Mouse (Mus musculus) gastrocnemius, postnatal 14 days (tissue): ENCODE measurements around the gene Myl10. TPM values are rescaled to one million over a fixed set of nuclear protein-coding genes. Genes with fewer than 3 reads are reported as not detected.
"Not testable (repeated sequence)": the region's sequence is repeated elsewhere in the genome, so short reads cannot be mapped to it uniquely, and the experiment has no call there.

Source experiments
- DNase-seq: peaks from one replicate; pipeline ENCODE4 v3.0.0; 2021; ENCODE audit warnings: mixed read lengths
- intact Hi-C: fragments of 180-260 bp; cut with DNase I; formaldehyde crosslinking; loops from one replicate; pipeline ENCODE4 v1.15.1; 2025; ENCODE audit warnings: low total_unique reads
- long read RNA-seq, 2 experiments: library from polyadenylated mRNA; stranded (forward); transcript quantifications; one replicate each; pipeline ENCODE4 v2.0.0; 2021
- total RNA-seq, 2 experiments: library from RNA; stranded (reverse); gene quantifications; 2 replicates each; pipeline ENCODE4 v1.2.3; 2021

Gene Myl10
- total RNA-seq = 1 to 10 TPM; 6.0 to 7.3 TPM
- long read RNA-seq, experiment 1, partial matches to known transcripts = 0 of 1 reads
- long read RNA-seq, experiment 1, other reads (novel, unspliced or antisense) = 1 of 1 reads
- long read RNA-seq, experiment 2, partial matches to known transcripts = 0 of 5 reads
- long read RNA-seq, experiment 2, other reads (novel, unspliced or antisense) = 5 of 5 reads

GRCm38 (mm10) chr5:136692784-136693183 lies at the start of gene Myl10:
Myl10 (plus strand) TSS chr5:136693146.
- no peak for DNase-seq
- intact Hi-C loops = no loop called here

GRCm38 (mm10) chr5:136646731-136647328 lies 46.1 kb upstream of the Myl10 start:
- intact Hi-C loops = no loop called here
- DNase-seq = no peak

GRCm38 (mm10) chr5:136649071-136649470 lies 43.9 kb upstream of the Myl10 start:
- no peak for DNase-seq
- intact Hi-C loops = no loop called here

GRCm38 (mm10) chr5:136649655-136650054 lies 43.3 kb upstream of the Myl10 start:
- intact Hi-C loops = no loop called here
- no peak for DNase-seq

- intact Hi-C loops = no loop called here
- no peak for DNase-seq
These were observed 38.5 kb upstream of the Myl10 start for GRCm38 (mm10) chr5:136654481-136654880.

GRCm38 (mm10) chr5:136656830-136657395 lies 36.0 kb upstream of the Myl10 start:
- intact Hi-C loops = no loop called here
- no peak for DNase-seq

GRCm38 (mm10) chr5:136660721-136661120 lies 32.2 kb upstream of the Myl10 start:
- intact Hi-C loops = loop anchor here (5.0 kb wide), 1 partner anchor 378 kb away; no protein-coding TSS in a partner anchor
- DNase-seq = not testable (repeated sequence)

- intact Hi-C loops = loop anchor here (5.0 kb wide), 1 partner anchor 380 kb away; no protein-coding TSS in a partner anchor
- DNase-seq = no peak
These were observed 30.7 kb upstream of the Myl10 start for GRCm38 (mm10) chr5:136662281-136662680.

GRCm38 (mm10) chr5:136662822-136663221 lies 30.1 kb upstream of the Myl10 start:
- no peak for DNase-seq

GRCm38 (mm10) chr5:136664497-136664896 lies 28.4 kb upstream of the Myl10 start:
- intact Hi-C loops = loop anchor here (5.0 kb wide), 1 partner anchor 382 kb away; no protein-coding TSS in a partner anchor
- DNase-seq = peak; percentile 79

More at GRCm38 (mm10) chr5:136662822-136663221, 30.1 kb upstream of the Myl10 start:
- intact Hi-C loops = loop anchor here (5.0 kb wide), 1 partner anchor 381 kb away; no protein-coding TSS in a partner anchor

GRCm38 (mm10) chr5:136676315-136677030 lies 16.5 kb upstream of the Myl10 start:
- DNase-seq = no peak
- intact Hi-C loops = no loop called here

- no peak for DNase-seq
- intact Hi-C loops = no loop called here
These were observed 14.1 kb upstream of the Myl10 start for GRCm38 (mm10) chr5:136678840-136679348.

- DNase-seq = peak; percentile 24
- intact Hi-C loops = no loop called here
These were observed 6.6 kb upstream of the Myl10 start for GRCm38 (mm10) chr5:136686349-136686748.

- peak; percentile 85 for DNase-seq
- intact Hi-C loops = no loop called here
These were observed 5.4 kb upstream of the Myl10 start for GRCm38 (mm10) chr5:136687561-136687960.

- intact Hi-C loops = no loop called here
- no peak for DNase-seq
These were observed 4.1 kb upstream of the Myl10 start for GRCm38 (mm10) chr5:136688841-136689240.

- no peak for DNase-seq
- intact Hi-C loops = no loop called here
These were observed 1.8 kb upstream of the Myl10 start for GRCm38 (mm10) chr5:136691170-136691569.

- no peak for DNase-seq
- intact Hi-C loops = no loop called here
These were observed 472 bp downstream of the Myl10 start for GRCm38 (mm10) chr5:136693418-136693817.

- intact Hi-C loops = no loop called here
- no peak for DNase-seq
These were observed 2.0 kb downstream of the Myl10 start for GRCm38 (mm10) chr5:136694976-136695375.

GRCm38 (mm10) chr5:136696516-136696915 lies 3.6 kb downstream of the Myl10 start:
- no peak for DNase-seq
- intact Hi-C loops = no loop called here

GRCm38 (mm10) chr5:136697618-136698017 lies 4.7 kb downstream of the Myl10 start:
- intact Hi-C loops = no loop called here
- DNase-seq = no peak
